Mouse (Mus musculus): ENCODE results near the gene Cttnbp2. TPM values are rescaled to one million over a fixed set of nuclear protein-coding genes. Genes with fewer than 3 reads are reported as not detected.

Gene Cttnbp2
- polyA plus RNA-seq, 1 experiment: 5.7 TPM

DNA sequence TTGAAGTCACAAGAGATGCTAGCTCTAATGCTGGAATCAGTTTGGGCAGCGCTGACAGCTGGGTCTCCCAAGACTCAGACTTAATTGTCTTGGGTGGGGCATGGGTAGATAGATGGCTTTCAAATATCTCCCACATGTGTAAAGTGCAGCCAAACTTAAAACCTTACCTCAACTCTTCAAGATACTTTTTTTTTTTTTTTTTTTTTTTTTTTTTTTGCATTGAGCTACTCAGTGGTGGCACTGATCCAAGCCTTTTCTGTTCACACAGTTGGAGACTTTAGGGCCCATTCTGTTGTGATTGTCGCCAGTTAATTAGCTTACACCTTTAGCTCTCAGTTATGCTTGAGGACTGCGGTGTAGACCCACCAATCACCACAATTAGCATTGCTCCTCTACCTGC, 145.6 kb downstream of the Cttnbp2 start:
- no peak overlapping the region for H3K27ac ChIP-seq (ENCODE audit: insufficient read depth, low read depth, low read length)
- WGBS: 86% methylated on average over 3 of the region's 3 CpGs

GRCm38 (mm10) chr6:18362232-18362631, 152.4 kb downstream of the Cttnbp2 start:
- DNase-seq: no peak
- TF ChIP-seq POLR2A (IDR thresholded peaks at IDR 0.05; ENCODE audit: low read depth, low read length) (no peak), CTCF (conservative IDR thresholded peaks at IDR 0.05; ENCODE audit: insufficient read depth, insufficient read length, low read depth, low read length) (no peak)
- Histone ChIP-seq H3K4me3 (ENCODE audit: insufficient read depth, low read depth, low read length) (no peak overlapping the region), H3K36me3 (ENCODE audit: control insufficient read depth, insufficient read depth, low read length) (no peaks in the 10 kb centered on the region), H3K4me1 (ENCODE audit: control insufficient read depth, insufficient read depth, low read length) (no peaks in the 10 kb centered on the region), H3K27ac (ENCODE audit: insufficient read depth, low read depth, low read length) (no peak overlapping the region), H3K27me3 (replicated peaks; ENCODE audit: control insufficient read depth, insufficient read depth, low read length) (no peaks in the 10 kb centered on the region)
- WGBS: 77% methylated on average over 5 of the region's 5 CpGs

More for the DNA sequence above, 145.6 kb downstream of the Cttnbp2 start:
- no peak for DNase-seq
- H3K27me3 ChIP-seq (replicated peaks; ENCODE audit: control insufficient read depth, insufficient read depth, low read length): no peaks in the 10 kb centered on the region
- no peaks in the 10 kb centered on the region; the same call in 1 of the 2 replicates for H3K4me1 ChIP-seq (ENCODE audit: control insufficient read depth, insufficient read depth, low read length)
- H3K4me3 ChIP-seq (ENCODE audit: insufficient read depth, low read depth, low read length): no peak overlapping the region
- no peaks in the 10 kb centered on the region for H3K36me3 ChIP-seq (ENCODE audit: control insufficient read depth, insufficient read depth, low read length)
- TF ChIP-seq POLR2A (IDR thresholded peaks at IDR 0.05; ENCODE audit: low read depth, low read length) (no peak), CTCF (conservative IDR thresholded peaks at IDR 0.05; ENCODE audit: insufficient read depth, insufficient read length, low read depth, low read length) (no peak)

GRCm38 (mm10) chr6:18360955-18361354, 153.7 kb downstream of the Cttnbp2 start:
- H3K27ac ChIP-seq (ENCODE audit: insufficient read depth, low read depth, low read length): no peak overlapping the region
- TF ChIP-seq CTCF (conservative IDR thresholded peaks at IDR 0.05; ENCODE audit: insufficient read depth, insufficient read length, low read depth, low read length) (no peak), POLR2A (IDR thresholded peaks at IDR 0.05; ENCODE audit: low read depth, low read length) (no peak)

GRCm38 (mm10) chr6:18360154-18360553, 154.5 kb downstream of the Cttnbp2 start:
- TF ChIP-seq POLR2A (IDR thresholded peaks at IDR 0.05; ENCODE audit: low read depth, low read length): no peak
- no peak for TF ChIP-seq CTCF (conservative IDR thresholded peaks at IDR 0.05; ENCODE audit: insufficient read depth, insufficient read length, low read depth, low read length)
- H3K36me3 ChIP-seq (ENCODE audit: control insufficient read depth, insufficient read depth, low read length): no peaks in the 10 kb centered on the region
- 64% methylated on average over 1 of the region's 1 CpGs for WGBS
- H3K4me3 ChIP-seq (ENCODE audit: insufficient read depth, low read depth, low read length): no peak overlapping the region
- no peaks in the 10 kb centered on the region for H3K27me3 ChIP-seq (replicated peaks; ENCODE audit: control insufficient read depth, insufficient read depth, low read length)
- H3K27ac ChIP-seq (ENCODE audit: insufficient read depth, low read depth, low read length): no peak overlapping the region
- DNase-seq: no peak
- H3K4me1 ChIP-seq (ENCODE audit: control insufficient read depth, insufficient read depth, low read length): no peaks in the 10 kb centered on the region

More at GRCm38 (mm10) chr6:18360955-18361354, 153.7 kb downstream of the Cttnbp2 start:
- Histone ChIP-seq H3K36me3 (ENCODE audit: control insufficient read depth, insufficient read depth, low read length) (no peaks in the 10 kb centered on the region), H3K4me1 (ENCODE audit: control insufficient read depth, insufficient read depth, low read length) (no peaks in the 10 kb centered on the region), H3K27me3 (replicated peaks; ENCODE audit: control insufficient read depth, insufficient read depth, low read length) (no peaks in the 10 kb centered on the region), H3K4me3 (ENCODE audit: insufficient read depth, low read depth, low read length) (no peak overlapping the region)
- DNase-seq: no peak

- Histone ChIP-seq H3K4me3 (ENCODE audit: insufficient read depth, low read depth, low read length) (no peak overlapping the region), H3K27me3 (replicated peaks; ENCODE audit: control insufficient read depth, insufficient read depth, low read length) (no peaks in the 10 kb centered on the region), H3K36me3 (ENCODE audit: control insufficient read depth, insufficient read depth, low read length) (no peaks in the 10 kb centered on the region), H3K4me1 (ENCODE audit: control insufficient read depth, insufficient read depth, low read length) (no peaks in the 10 kb centered on the region), H3K27ac (ENCODE audit: insufficient read depth, low read depth, low read length) (no peak overlapping the region)
- TF ChIP-seq CTCF (conservative IDR thresholded peaks at IDR 0.05; ENCODE audit: insufficient read depth, insufficient read length, low read depth, low read length) (no peak), POLR2A (IDR thresholded peaks at IDR 0.05; ENCODE audit: low read depth, low read length) (no peak)
- WGBS: 48% methylated on average over 3 of the region's 3 CpGs
- no peak for DNase-seq
These were observed 165.3 kb downstream of the Cttnbp2 start for GRCm38 (mm10) chr6:18349153-18349858.

- Histone ChIP-seq H3K27me3 (replicated peaks; ENCODE audit: control insufficient read depth, insufficient read depth, low read length) (no peaks in the 10 kb centered on the region), H3K4me1 (ENCODE audit: control insufficient read depth, insufficient read depth, low read length) (no peaks in the 10 kb centered on the region), H3K36me3 (ENCODE audit: control insufficient read depth, insufficient read depth, low read length) (no peaks in the 10 kb centered on the region), H3K4me3 (ENCODE audit: insufficient read depth, low read depth, low read length) (no peak overlapping the region), H3K27ac (ENCODE audit: insufficient read depth, low read depth, low read length) (no peak overlapping the region)
- no peak for TF ChIP-seq CTCF (conservative IDR thresholded peaks at IDR 0.05; ENCODE audit: insufficient read depth, insufficient read length, low read depth, low read length)
- no peak for DNase-seq
- 46% methylated on average over 2 of the region's 2 CpGs for WGBS
These were observed 170.4 kb downstream of the Cttnbp2 start for GRCm38 (mm10) chr6:18344272-18344671.

DNA sequence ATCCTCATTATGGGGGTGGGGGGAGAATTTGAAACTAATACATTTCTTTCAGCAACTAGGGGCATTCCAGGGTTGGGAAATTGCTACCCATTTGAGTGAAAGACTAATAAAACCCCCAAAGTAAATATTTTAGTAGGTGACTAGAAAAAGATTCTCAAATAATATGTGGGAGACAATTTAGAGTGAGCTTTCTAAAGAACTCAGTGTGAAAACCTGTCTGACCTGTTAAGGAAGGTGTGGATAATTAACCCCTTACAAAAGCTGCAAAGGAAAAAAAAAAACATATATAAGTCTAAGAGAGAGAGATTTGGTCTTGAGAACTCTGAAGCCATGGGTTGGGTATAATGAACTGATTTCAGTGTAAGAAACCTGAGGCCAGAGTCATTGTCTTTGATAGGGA, 176.3 kb downstream of the Cttnbp2 start:
- no peaks in the 10 kb centered on the region for H3K27me3 ChIP-seq (replicated peaks; ENCODE audit: control insufficient read depth, insufficient read depth, low read length)
- H3K4me1 ChIP-seq (ENCODE audit: control insufficient read depth, insufficient read depth, low read length): no peaks in the 10 kb centered on the region
- TF ChIP-seq CTCF (conservative IDR thresholded peaks at IDR 0.05; ENCODE audit: insufficient read depth, insufficient read length, low read depth, low read length) (no peak), POLR2A (IDR thresholded peaks at IDR 0.05; ENCODE audit: low read depth, low read length) (no peak)
- no peaks in the 10 kb centered on the region for H3K36me3 ChIP-seq (ENCODE audit: control insufficient read depth, insufficient read depth, low read length)
- no peak overlapping the region for H3K27ac ChIP-seq (ENCODE audit: insufficient read depth, low read depth, low read length)
- no peak for DNase-seq
- H3K4me3 ChIP-seq (ENCODE audit: insufficient read depth, low read depth, low read length): no peak overlapping the region

All from kidney, adult 2 months (tissue).